Mouse (Mus musculus): Measurements from ENCODE around the gene Erc2. TPM values are rescaled to one million over a fixed set of nuclear protein-coding genes. Genes with fewer than 3 reads are reported as not detected.

Erc2 gene
- polyA plus RNA-seq, 1 experiment from 2014 or later, result 13.1 TPM

- Histone ChIP-seq H3K9me3 (ENCODE audit: control insufficient read depth, low read length) (no peaks in the 10 kb centered on the region), H3K9ac (ENCODE audit: low read length) (no peak overlapping the region), H3K27me3 (ENCODE audit: control insufficient read depth, insufficient read depth, low read length) (no peaks in the 10 kb centered on the region), H3K36me3 (ENCODE audit: control insufficient read depth, insufficient read depth, low read length) (peaks cover 4% of the 10 kb centered on the region), H3K27ac (ENCODE audit: low read depth, low read length) (no peak overlapping the region), H3K4me1 (ENCODE audit: control insufficient read depth, insufficient read depth, low read length) (no peaks in the 10 kb centered on the region), H3K4me3 (ENCODE audit: low read depth, low read length) (no peak overlapping the region), H3K4me2 (ENCODE audit: low read depth) (no peak overlapping the region)
- DNase-seq (ENCODE audit: low spot score) (no peak), ATAC-seq (ENCODE audit: insufficient read depth, low FRiP score, low TSS enrichment) (no peak)
- WGBS, result 68% methylated on average over 1 of the region's 1 CpGs
These were observed 903.3 kb downstream of the Erc2 start for GRCm38 (mm10) chr14:28525566-28525965.

Other genes with a start within 250 kb of the Erc2 start
- 10.3 and 12.6 TPM in 2 replicates for gene Fam208a, start 193.6 kb upstream of the Erc2 start, polyA plus RNA-seq (2014; fragmentation: Nextera tagmentation; extraction: Ambion mirVana)
- 15.4 and 17.4 TPM in 2 replicates for gene Ccdc66, start 114.0 kb upstream of the Erc2 start, polyA plus RNA-seq (2014; fragmentation: Nextera tagmentation; extraction: Ambion mirVana)